Mouse (Mus musculus) cerebellum, adult 2 months (tissue): ENCODE measurements around the gene Gtf2a1. TPM values are rescaled to one million over a fixed set of nuclear protein-coding genes. Genes with fewer than 3 reads are reported as not detected.

Experiments used
- DNase-seq, 2 experiments: peaks; one replicate each; pipeline ENCODE4 v3.0.0; 2021
- H3K27ac ChIP-seq: fragments of 200-500 bp; 2 replicates; pipeline ENCODE4 v1.5.1; 2012; ENCODE audit warnings: low read length, control low read depth, inconsistent platforms; ENCODE audit not compliant: insufficient read depth
- H3K27me3 ChIP-seq: fragments of 200-500 bp; 2 replicates; pipeline ENCODE4 v1.6.1; 2012; ENCODE audit warnings: inconsistent platforms, mild to moderate bottlenecking, low read length, moderate library complexity; ENCODE audit not compliant: control insufficient read depth, insufficient read depth
- H3K4me1 ChIP-seq: fragments of 200-500 bp; 2 replicates; pipeline ENCODE4 v1.6.1; 2011; ENCODE audit warnings: low read length; ENCODE audit not compliant: control insufficient read depth, insufficient read depth
- H3K4me3 ChIP-seq: fragments of 200-500 bp; replicated peaks from 2 replicates; pipeline ENCODE3; 2011; ENCODE audit warnings: mild to moderate bottlenecking, low read depth, low read length, control low read depth; ENCODE audit not compliant: insufficient read depth
- CTCF ChIP-seq: fragments of 200-500 bp; IDR thresholded peaks from 2 replicates; pipeline ENCODE4 v1.5.1; 2011; ENCODE audit warnings: low read depth, mild to moderate bottlenecking, control low read depth, low read length, moderate library complexity, borderline replicate concordance; ENCODE audit not compliant: insufficient read depth
- POLR2A ChIP-seq: fragments of 200-500 bp; IDR thresholded peaks from 2 replicates; pipeline ENCODE4 v1.6.1; 2011; ENCODE audit warnings: low read length, control low read depth, borderline replicate concordance; ENCODE audit not compliant: insufficient read depth
- WGBS: fragments of 180-500 bp; shearing (Covaris S2); methylation state at CpG from one replicate; pipeline ENCODE4 v1.1.7; 2018; 5-methylcytosine and 5-hydroxymethylcytosine counted together
- polyA plus RNA-seq: library from polyadenylated mRNA; depleted of rRNA; stranded (reverse); fragments of >200 nt; gene quantifications from 2 replicates; pipeline ENCODE4 v1.2.3, GENCODE M21; 2012; rRNA removed

Gtf2a1 gene
- polyA plus RNA-seq, 1 experiment = 25.5 TPM

GRCm38 (mm10) chr12:91534514-91534913, 55.8 kb downstream of the Gtf2a1 start:
- no peaks in the 10 kb centered on the region for H3K27me3 ChIP-seq
- no peak for DNase-seq
- 86% methylated on average over 6 of the region's 6 CpGs for WGBS
- no peak overlapping the region for H3K4me3 ChIP-seq
- H3K4me1 ChIP-seq = no peaks in the 10 kb centered on the region
- no peak for TF ChIP-seq POLR2A
- TF ChIP-seq CTCF = no peak
- H3K27ac ChIP-seq = no peak overlapping the region

GRCm38 (mm10) chr12:91523626-91524025, 66.7 kb downstream of the Gtf2a1 start:
- WGBS = 68% methylated on average over 3 of the region's 3 CpGs
- Histone ChIP-seq H3K4me1 (no peaks in the 10 kb centered on the region), H3K27me3 (no peaks in the 10 kb centered on the region), H3K27ac (no peak overlapping the region), H3K4me3 (no peak overlapping the region)
- no peak for TF ChIP-seq POLR2A
- TF ChIP-seq CTCF = no peak
- no peak for DNase-seq

DNA sequence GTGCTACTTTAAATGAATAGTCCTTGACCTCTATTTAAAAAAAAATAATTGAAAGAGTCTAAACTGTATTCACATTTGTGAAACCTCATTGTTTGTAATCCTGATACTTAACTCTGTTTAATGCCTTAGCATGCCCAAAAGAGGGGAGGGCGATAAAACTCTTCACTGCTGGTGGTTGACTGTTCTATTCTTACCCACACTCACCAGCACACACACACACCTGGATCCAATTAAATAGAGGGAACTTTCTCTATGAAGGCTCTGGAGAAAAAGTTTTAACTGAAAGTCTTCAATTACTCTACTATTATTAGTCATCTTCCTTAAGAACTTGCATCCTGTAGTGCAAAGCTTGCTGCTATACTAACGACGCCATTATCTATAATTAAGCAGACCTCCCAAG, 72.5 kb downstream of the Gtf2a1 start:
- H3K27ac ChIP-seq = no peak overlapping the region
- WGBS = 90% methylated on average over 3 of the region's 3 CpGs
- no peaks in the 10 kb centered on the region for H3K27me3 ChIP-seq
- no peaks in the 10 kb centered on the region for H3K4me1 ChIP-seq
- H3K4me3 ChIP-seq = no peak overlapping the region
- no peak for DNase-seq
- TF ChIP-seq CTCF = no peak
- TF ChIP-seq POLR2A = no peak

DNA sequence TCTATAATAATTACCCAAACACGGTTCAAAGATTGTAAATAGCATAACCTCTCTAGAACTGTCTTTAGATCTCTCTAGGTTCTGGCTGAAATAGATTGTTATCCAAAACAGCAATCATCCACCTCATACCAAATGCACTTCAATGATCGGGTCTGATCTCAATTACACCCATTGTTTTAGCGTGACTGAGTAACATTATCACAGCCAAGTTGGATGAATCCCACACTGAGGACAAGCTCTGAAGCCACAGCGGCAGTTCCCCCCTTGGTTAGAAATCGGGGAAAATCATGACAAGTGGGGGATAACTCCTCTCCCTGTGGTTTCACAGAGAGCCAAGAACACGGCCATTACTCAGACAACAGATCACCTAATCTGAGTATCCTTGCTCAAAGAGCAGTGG, 76.3 kb downstream of the Gtf2a1 start:
- DNase-seq = no peak
- Histone ChIP-seq H3K27ac (no peak overlapping the region), H3K4me3 (no peak overlapping the region), H3K27me3 (no peaks in the 10 kb centered on the region), H3K4me1 (no peaks in the 10 kb centered on the region)
- 18% methylated on average over 6 of the region's 6 CpGs for whole genome bisulfite sequencing
- TF ChIP-seq CTCF (no peak), POLR2A (no peak)

DNA sequence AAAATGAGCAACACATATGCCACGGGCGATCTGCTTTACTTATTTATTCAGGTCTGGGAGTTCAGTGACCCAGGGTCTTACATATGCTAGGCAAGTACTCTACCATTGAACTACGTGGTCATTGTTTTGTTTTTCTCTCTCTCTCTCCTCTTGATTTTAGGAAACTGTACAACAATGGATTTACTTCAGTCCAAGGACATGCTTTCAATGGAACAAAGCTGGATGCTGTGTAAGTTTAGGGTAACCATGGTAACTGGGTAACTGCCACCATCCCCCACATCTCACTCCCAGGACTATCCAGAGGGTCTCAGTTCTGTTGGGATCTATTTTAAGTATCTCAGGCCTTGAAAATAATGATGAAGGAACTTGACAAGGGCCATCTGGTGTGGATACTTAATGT, 78.5 kb downstream of the Gtf2a1 start:
- H3K27me3 ChIP-seq = no peaks in the 10 kb centered on the region
- no peak overlapping the region for H3K27ac ChIP-seq
- 56% methylated on average over 3 of the region's 3 CpGs for WGBS
- TF ChIP-seq CTCF (no peak), POLR2A (no peak)
- no peak overlapping the region for H3K4me3 ChIP-seq
- DNase-seq = no peak
- H3K4me1 ChIP-seq = no peaks in the 10 kb centered on the region

Other genes starting within 250 kb of the Gtf2a1 start
- gene Cep128, start 206.1 kb downstream of the Gtf2a1 start, polyA plus RNA-seq = 2.3 and 2.5 TPM in 2 replicates
- 0.08 and 0.13 TPM in 2 replicates for gene Tshr, start 205.9 kb downstream of the Gtf2a1 start, polyA plus RNA-seq
- 9.0 and 10.7 TPM in 2 replicates for gene Ston2, start 197.9 kb upstream of the Gtf2a1 start, polyA plus RNA-seq